Mouse (Mus musculus): ENCODE data around the gene Hipk2.

Hipk2 gene

DNA sequence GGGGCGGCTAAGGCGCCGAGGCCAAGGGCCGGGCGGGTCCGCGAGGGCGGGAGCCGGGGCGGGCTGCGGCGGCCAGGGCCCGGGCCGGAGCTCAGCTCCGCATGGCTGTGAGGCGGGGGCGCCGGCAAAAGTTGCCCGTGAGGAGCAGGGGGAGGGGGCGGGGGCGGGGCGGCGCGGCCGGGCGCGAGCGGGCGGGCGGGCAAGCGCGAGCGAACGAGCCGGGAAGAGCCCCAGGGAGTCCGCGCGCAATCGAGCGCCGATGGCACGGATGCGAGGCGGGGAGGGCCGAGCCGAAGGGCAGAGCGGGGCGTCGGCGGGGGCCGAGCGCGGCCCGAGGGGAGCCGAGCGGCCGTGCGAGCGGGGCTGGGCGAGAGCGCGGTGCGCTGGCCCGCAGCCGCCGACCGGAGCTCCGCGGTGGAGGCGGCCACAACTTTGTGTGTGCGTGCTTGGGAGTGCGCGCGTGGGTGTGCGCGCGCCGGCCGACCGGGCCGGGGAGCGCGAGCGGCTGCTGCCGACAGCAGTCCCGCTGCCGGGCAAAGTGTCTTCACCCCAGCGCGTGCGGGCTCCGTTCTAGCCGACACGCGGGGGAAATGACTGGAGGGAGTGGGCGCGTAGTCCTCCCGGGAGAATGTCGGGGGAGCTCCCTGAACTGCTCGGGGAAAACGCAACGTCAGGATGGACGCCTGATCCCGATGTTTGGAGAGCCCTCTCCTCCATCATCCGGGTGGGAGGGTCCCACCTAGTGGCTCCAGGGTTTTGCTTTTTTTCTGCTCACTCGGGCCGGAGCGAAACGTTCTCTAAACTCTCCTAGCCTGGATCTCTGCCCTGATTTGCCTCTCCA lies at the start of gene Hipk2:
Gene Hipk2, minus strand, starts transcription at position 95 of the 841 bp plus-strand sequence.
- peak; percentile 91 for DNase-seq (ENCODE audit: extremely low spot score)

GRCm38 (mm10) chr6:38925719-38926118 lies 49.8 kb upstream of the Hipk2 start:
- DNase-seq (ENCODE audit: extremely low spot score) = no peak

GRCm38 (mm10) chr6:38923870-38924817 lies 48.2 kb upstream of the Hipk2 start:
- no peak for DNase-seq (ENCODE audit: extremely low spot score)

GRCm38 (mm10) chr6:38923450-38923849 lies 47.5 kb upstream of the Hipk2 start:
- DNase-seq (ENCODE audit: extremely low spot score) = no peak

DNA sequence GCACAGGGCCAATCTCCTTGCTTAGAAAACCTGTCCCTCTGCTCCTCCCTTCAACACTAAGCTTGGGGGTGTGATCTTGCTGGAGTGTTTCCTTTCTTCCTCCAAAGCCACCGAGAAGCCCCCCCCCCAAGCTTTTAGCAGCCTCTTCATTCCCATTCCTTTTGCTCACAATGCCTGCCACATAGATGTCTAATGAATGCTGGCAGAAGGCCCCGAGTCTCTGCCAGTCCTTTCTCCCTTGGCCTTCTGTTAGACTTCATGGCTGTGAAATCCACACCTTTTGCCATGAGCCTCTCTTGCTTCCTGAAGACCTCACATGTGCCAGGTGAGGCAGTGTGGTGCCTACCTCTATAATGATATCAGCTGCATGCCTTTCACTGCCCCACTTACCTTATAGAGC lies 46.6 kb upstream of the Hipk2 start:
- DNase-seq (ENCODE audit: extremely low spot score) = no peak

- no peak for DNase-seq (ENCODE audit: extremely low spot score)
Observed at GRCm38 (mm10) chr6:38921810-38922116, 45.8 kb upstream of the Hipk2 start.

DNA sequence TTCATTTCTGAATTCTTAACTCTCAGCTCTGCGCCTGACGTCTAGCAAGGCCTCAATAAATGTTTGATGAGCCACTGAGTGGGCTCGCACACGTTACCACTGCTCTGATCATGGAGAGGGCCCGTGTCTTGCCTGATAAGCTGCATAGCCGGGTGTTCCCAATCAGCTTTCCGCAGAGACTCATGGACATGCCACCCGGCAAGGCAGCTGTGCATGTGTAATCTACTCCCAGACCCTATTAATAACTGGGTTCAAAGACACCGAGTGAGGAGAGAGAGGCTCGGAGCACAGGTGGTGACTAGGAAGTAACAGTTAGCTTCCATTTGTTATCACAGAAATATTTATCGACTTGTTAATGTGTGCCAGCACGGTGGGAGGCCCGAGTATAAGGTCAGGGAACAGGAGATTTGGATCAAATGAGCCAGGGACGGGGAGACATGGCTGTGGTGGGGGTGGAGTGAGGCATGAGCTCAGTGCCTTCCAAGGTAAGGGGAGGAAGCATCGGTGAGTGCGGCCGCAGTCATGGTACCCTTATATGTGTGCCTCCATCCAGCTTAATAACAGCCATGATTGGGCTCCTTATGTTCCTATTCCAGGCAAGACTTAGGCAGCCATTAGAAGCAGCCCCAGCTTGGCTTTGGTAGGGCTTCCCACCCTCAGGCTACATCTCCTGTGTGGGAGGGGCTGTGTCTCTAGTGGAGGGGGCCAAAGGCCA lies 45.3 kb upstream of the Hipk2 start:
- DNase-seq (ENCODE audit: extremely low spot score) = no peak

- DNase-seq (ENCODE audit: extremely low spot score) = no peak
Observed at GRCm38 (mm10) chr6:38920141-38920540, 44.2 kb upstream of the Hipk2 start.

DNA sequence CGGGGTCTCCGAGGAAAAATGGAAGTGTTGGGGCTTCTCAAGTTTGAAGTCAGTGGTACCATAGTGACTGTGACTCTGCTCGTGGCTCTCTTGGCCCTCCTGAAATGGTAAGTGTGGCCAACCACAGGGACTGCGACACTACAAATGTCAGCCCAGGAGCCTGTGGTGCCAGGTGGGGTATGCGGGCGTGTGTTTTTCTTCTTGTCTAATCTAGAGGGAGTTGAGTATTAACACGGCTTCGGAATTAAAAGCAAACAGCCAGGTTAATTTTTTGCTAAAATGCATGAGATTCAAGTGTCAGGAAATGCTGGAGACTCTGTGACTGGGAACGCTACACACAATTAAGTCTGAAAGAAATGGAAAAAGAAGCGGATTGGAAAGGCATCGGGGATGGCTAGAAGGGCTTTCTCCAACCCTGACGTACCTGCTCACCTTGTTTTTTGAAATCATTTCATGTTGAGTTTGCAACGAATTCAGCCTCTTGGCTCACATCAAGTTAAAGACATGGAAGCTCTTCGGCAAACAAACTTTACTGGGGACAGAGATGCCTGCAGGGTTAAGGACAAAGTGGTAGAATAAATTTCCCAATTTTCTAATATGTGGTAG lies 43.3 kb upstream of the Hipk2 start:
- no peak for DNase-seq (ENCODE audit: extremely low spot score)

DNA sequence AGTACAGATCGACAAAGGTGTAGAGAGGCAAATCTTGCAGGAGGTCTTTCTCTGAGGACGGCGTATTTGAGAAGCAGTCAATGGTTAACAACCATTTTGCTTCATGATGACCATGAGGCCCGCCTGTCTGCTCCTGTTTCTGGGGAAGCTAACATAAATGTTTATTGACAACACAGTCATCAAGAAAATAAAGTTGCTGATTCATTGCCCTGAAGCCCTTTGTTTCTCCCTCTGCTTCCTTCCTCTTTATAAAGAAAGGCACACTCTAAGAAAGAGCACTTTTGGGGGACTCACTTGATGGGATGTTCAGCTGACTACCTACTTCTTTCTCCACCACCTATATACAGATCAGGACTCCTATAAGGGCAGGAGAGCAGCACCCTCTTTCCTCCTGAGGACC lies 42.8 kb upstream of the Hipk2 start:
- DNase-seq (ENCODE audit: extremely low spot score) = no peak

- DNase-seq (ENCODE audit: extremely low spot score) = no peak
Observed at GRCm38 (mm10) chr6:38917415-38917814, 41.5 kb upstream of the Hipk2 start.

DNA sequence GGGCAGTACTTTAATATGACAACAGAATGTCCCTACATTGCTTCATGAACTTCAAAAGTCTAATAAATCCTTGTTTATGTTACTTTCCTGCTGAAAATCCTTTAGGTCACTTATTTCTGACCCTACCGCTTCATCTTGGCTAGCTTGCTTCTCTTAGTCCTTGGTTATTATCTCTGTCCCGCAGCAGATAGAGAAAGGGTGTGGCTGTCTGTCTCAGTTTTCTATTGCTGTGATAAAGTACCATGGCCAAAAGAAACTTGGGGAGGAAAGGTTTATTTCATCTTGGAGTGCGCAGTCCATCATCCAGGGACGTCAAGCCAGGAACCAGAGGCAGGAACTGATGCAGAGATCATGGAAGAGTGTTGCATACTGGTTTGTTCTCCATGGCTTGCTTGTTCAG lies 40.6 kb upstream of the Hipk2 start:
- DNase-seq (ENCODE audit: extremely low spot score) = no peak

GRCm38 (mm10) chr6:38915776-38916175 lies 39.8 kb upstream of the Hipk2 start:
- DNase-seq (ENCODE audit: extremely low spot score) = no peak

DNA sequence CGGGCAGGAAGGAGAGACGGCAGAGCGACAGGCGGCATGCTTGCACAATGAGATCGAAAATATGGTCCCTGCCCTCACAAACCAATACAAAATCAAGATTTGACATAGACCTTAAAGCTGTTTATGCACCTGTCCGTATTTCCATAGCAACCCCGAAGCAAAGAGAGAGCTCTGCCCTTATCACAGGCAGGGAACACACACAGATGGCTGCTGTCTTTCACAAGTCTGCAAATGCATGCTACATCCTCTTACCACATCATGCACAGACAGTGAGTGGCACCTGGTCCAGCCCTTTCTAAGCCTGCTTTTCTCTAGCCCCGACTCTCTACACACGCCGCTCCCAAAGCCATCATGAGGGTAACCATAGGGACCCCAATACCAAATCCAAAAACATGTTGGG lies 38.2 kb upstream of the Hipk2 start:
- DNase-seq (ENCODE audit: extremely low spot score) = no peak

DNA sequence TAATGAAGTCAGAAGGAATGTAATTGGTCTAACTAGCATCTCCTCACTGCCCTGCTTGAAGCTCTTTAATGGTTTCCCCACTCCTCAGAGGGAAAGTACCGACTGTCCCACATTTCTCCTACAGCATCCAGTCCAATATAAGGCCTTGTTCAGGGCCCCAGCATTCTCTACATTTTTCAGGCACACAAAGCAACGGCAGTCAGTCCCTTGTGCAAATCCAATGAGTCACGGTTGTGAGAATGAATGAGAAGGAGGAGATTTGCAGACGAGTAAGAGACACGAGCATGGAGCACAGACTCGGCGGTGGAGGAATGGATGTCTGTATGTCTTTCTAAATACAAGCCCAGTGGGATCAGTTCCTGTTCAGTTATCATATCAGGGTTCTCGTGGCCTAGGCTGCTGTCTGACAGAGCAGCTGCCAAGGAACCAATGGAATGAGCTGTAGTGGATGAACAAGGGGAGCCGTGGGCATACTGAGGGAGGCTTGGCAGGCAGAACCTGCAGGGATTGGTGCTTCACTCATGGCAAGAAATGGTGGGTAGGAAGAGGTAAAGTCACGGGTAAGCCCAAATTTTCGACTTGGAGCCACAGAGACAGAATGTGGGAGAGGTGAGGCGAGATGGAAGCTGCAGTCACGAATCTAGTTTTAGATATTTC lies 37.5 kb upstream of the Hipk2 start:
- DNase-seq (ENCODE audit: extremely low spot score) = no peak

- DNase-seq (ENCODE audit: extremely low spot score) = no peak
Observed at GRCm38 (mm10) chr6:38912845-38913244, 36.9 kb upstream of the Hipk2 start.

- DNase-seq (ENCODE audit: extremely low spot score) = no peak
Observed at GRCm38 (mm10) chr6:38912121-38912660, 36.2 kb upstream of the Hipk2 start.

- DNase-seq (ENCODE audit: extremely low spot score) = peak; percentile 70
Observed at GRCm38 (mm10) chr6:38910828-38911559, 35.0 kb upstream of the Hipk2 start.

- DNase-seq (ENCODE audit: extremely low spot score) = no peak
Observed at GRCm38 (mm10) chr6:38908401-38908800, 32.4 kb upstream of the Hipk2 start.

DNA sequence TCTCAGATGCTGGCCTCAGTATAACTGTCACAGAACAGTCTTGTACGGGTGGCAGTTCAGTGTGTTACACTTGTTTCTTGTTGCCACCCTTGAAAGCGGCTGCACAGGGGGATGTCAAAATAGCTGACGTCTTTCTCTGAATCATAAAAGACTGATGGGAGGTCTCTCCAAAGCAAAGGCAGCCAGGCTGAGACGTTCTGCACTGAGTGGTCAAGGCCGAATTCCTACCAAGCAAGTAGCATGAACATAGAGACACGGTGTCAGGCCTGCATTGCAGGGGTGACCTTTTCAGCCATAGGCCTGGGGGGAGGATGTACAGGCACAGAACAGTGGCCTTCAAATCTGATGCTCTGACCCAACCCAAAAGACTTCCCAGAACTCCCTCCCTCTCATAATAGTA lies 30.0 kb upstream of the Hipk2 start:
- DNase-seq (ENCODE audit: extremely low spot score) = no peak

Measured in embryo, embryonic 9.5 days (tissue).